ENCODE assay signal across 19 mouse cellular contexts in the genomic region with DNA sequence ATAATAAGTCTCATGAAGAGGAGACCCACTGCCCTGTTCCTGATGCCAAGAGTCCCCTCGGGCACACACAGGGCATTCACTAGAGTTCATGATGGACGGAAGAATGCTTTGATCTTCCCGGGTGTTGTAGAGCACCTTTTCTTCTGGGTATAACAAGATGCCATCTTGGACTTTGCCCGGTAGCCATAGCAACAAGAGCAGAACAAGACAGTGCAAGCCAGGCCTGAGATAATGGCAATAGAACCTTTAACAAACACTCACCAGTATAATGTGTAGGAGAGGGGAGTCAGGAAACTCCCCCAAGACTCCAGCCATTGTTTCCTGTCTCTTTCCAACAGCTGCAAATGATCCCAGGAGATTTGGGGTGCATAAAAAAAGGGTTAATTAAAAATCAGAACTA. TPM values are rescaled to one million over a fixed set of nuclear protein-coding genes. Genes with fewer than 3 reads are reported as not detected.
DNase-seq lines count a peak whose midpoint lies in the region; ATAC-seq lines count a peak whose summit lies in the region.
"Had no signal": no experiment of that assay in that cellular context is flagged by ENCODE, and none has a peak within 500 bp of the region (broad histone marks: within the 10 kb centered on the region; RNA-seq: fewer than 3 reads in every experiment).

No protein-coding gene starts in this region.

- H3K36me3 ChIP-seq in forebrain, embryonic 11.5 days (ENCODE audit: control insufficient read depth, insufficient read depth, low read length) = peaks cover 10% of the 10 kb centered on the region
- H3K36me3 ChIP-seq in forebrain, embryonic 15.5 days = peaks cover 18% of the 10 kb centered on the region; the same call in 1 of the 2 replicates
- peaks cover 25% of the 10 kb centered on the region for H3K36me3 ChIP-seq in kidney, embryonic 14.5 days (ENCODE audit: control insufficient read depth, insufficient read depth, low read length)
- peaks cover 15% of the 10 kb centered on the region for H3K36me3 ChIP-seq in intestine, embryonic 14.5 days (ENCODE audit: control insufficient read depth, insufficient read depth, low read length)
- H3K36me3 ChIP-seq: liver, embryonic 15.5 days had no signal

- no peaks in the 10 kb centered on the region for H3K27me3 ChIP-seq in forebrain, embryonic 11.5 days (ENCODE audit: control insufficient read depth, insufficient read depth, low read length)
- no peaks in the 10 kb centered on the region for H3K27me3 ChIP-seq in forebrain, embryonic 15.5 days
- H3K27me3 ChIP-seq in kidney, embryonic 14.5 days (ENCODE audit: control insufficient read depth, insufficient read depth, low read length) = no peaks in the 10 kb centered on the region
- H3K27me3 ChIP-seq in intestine, embryonic 14.5 days (replicated peaks; ENCODE audit: control insufficient read depth, insufficient read depth, low read length) = no peaks in the 10 kb centered on the region
- H3K27me3 ChIP-seq: heart, embryonic 12.5 days; limb, embryonic 13.5 days had no signal

- H3K27ac ChIP-seq in forebrain, embryonic 11.5 days (ENCODE audit: low read depth, low read length) = no peak overlapping the region
- H3K27ac ChIP-seq in forebrain, embryonic 15.5 days (replicated peaks) = no peak overlapping the region
- no peak overlapping the region for H3K27ac ChIP-seq in kidney, embryonic 14.5 days (ENCODE audit: low read depth, low read length)
- H3K27ac ChIP-seq in intestine, embryonic 14.5 days (ENCODE audit: low read depth) = no peak overlapping the region
- H3K27ac ChIP-seq: limb, embryonic 13.5 days; liver, embryonic 15.5 days had no signal

- no peak for DNase-seq in forebrain, embryonic 11.5 days (ENCODE audit: low spot score)
- peak; percentile 57 for DNase-seq in kidney, adult 11 months
- DNase-seq in intestine, embryonic 14.5 days (ENCODE audit: low spot score) = no peak
- peak; percentile 58 for DNase-seq in kidney, postnatal 10 days
- DNase-seq in cerebellum, adult 11 months = no peak
- no peak for DNase-seq in yolk sac, embryonic 10.5 days (ENCODE audit: low spot score)
- DNase-seq: adrenal gland, postnatal 14 days; cerebellum, adult 9-10 months; gastrocnemius, postnatal 36 days; layer of hippocampus, adult 9-11 months; lung, postnatal 10 days had no signal

- 0 out of 2 replicates have a peak, but pooled peaks have one; percentile 29 for ATAC-seq in forebrain, embryonic 11.5 days (replicated peaks; ENCODE audit: low FRiP score)
- no peak for ATAC-seq in forebrain, embryonic 15.5 days (replicated peaks)
- ATAC-seq in kidney, embryonic 14.5 days (ENCODE audit: low FRiP score, low TSS enrichment) = no peak
- peak; percentile 68; the same call in 1 of the 2 replicates for ATAC-seq in intestine, embryonic 14.5 days (replicated peaks; ENCODE audit: low FRiP score, low TSS enrichment, low read depth)

- 73% methylated on average over 4 of the region's 4 CpGs for WGBS in forebrain, embryonic 11.5 days
- 40% methylated on average over 4 of the region's 4 CpGs for WGBS in forebrain, embryonic 15.5 days
- 81% methylated on average over 4 of the region's 4 CpGs for WGBS in kidney, embryonic 14.5 days
- 78% methylated on average over 4 of the region's 4 CpGs for WGBS in intestine, embryonic 14.5 days

- H3K9me3 ChIP-seq in forebrain, embryonic 11.5 days (ENCODE audit: control insufficient read depth, low read length) = no peaks in the 10 kb centered on the region; the same call in 1 of the 2 replicates
- H3K9me3 ChIP-seq in forebrain, embryonic 15.5 days = no peaks in the 10 kb centered on the region
- H3K9me3 ChIP-seq in kidney, embryonic 14.5 days (ENCODE audit: control insufficient read depth, low read length) = no peaks in the 10 kb centered on the region
- no peaks in the 10 kb centered on the region for H3K9me3 ChIP-seq in intestine, embryonic 14.5 days (ENCODE audit: control insufficient read depth, low read length)
- H3K9me3 ChIP-seq: heart, embryonic 12.5 days; liver, embryonic 15.5 days had no signal

- H3K9ac ChIP-seq in forebrain, embryonic 11.5 days (ENCODE audit: low read length) = no peak overlapping the region
- no peak overlapping the region for H3K9ac ChIP-seq in forebrain, embryonic 15.5 days (replicated peaks)
- no peak overlapping the region for H3K9ac ChIP-seq in kidney, embryonic 14.5 days (ENCODE audit: low read depth, low read length)
- no peak overlapping the region for H3K9ac ChIP-seq in intestine, embryonic 14.5 days (ENCODE audit: low read length)
- H3K9ac ChIP-seq: heart, embryonic 12.5 days; limb, embryonic 13.5 days; liver, embryonic 15.5 days had no signal

- no peak overlapping the region for H3K4me2 ChIP-seq in forebrain, embryonic 11.5 days (ENCODE audit: low read depth, low read length, severe bottlenecking)
- no peak overlapping the region for H3K4me2 ChIP-seq in forebrain, embryonic 15.5 days (replicated peaks)
- H3K4me2 ChIP-seq in kidney, embryonic 14.5 days (replicated peaks; ENCODE audit: low read depth, low read length) = no peak overlapping the region
- 0 out of 2 replicates have a peak overlapping the region, but pooled peaks have one; percentile 3 for H3K4me2 ChIP-seq in intestine, embryonic 14.5 days (ENCODE audit: low read length)
- H3K4me2 ChIP-seq: heart, embryonic 12.5 days; limb, embryonic 13.5 days; liver, embryonic 15.5 days had no signal

- H3K4me1 ChIP-seq in forebrain, embryonic 11.5 days (replicated peaks; ENCODE audit: control insufficient read depth, insufficient read depth, low read length) = no peaks in the 10 kb centered on the region
- peaks cover 31% of the 10 kb centered on the region for H3K4me1 ChIP-seq in forebrain, embryonic 15.5 days
- peaks cover 9% of the 10 kb centered on the region; the same call in 1 of the 2 replicates for H3K4me1 ChIP-seq in kidney, embryonic 14.5 days (ENCODE audit: control insufficient read depth, insufficient read depth, low read length)
- H3K4me1 ChIP-seq in intestine, embryonic 14.5 days (replicated peaks; ENCODE audit: control insufficient read depth, insufficient read depth, low read length) = peaks cover 8% of the 10 kb centered on the region; the same call in 1 of the 2 replicates

- H3K4me3 ChIP-seq in forebrain, embryonic 11.5 days (ENCODE audit: low read depth, low read length) = no peak overlapping the region
- no peak overlapping the region for H3K4me3 ChIP-seq in forebrain, embryonic 15.5 days
- no peak overlapping the region for H3K4me3 ChIP-seq in kidney, embryonic 14.5 days (ENCODE audit: low read length)
- no peak overlapping the region for H3K4me3 ChIP-seq in intestine, embryonic 14.5 days (ENCODE audit: low read depth, low read length)
- H3K4me3 ChIP-seq: erythroblast, embryonic 14.5 days; heart, embryonic 12.5 days; limb, embryonic 13.5 days; liver, embryonic 15.5 days; megakaryocyte, embryonic 14.5 days; myocyte had no signal

RNA-seq across cellular contexts. Expression of gene Hunk, which starts 8.9 kb away (rescaled TPM):
- 17.6 and 19.1 TPM in 2 replicates for polyA plus RNA-seq in forebrain, embryonic 11.5 days (2014; fragmentation: Nextera tagmentation; extraction: Ambion mirVana)
- polyA plus RNA-seq in forebrain, embryonic 15.5 days (2015; fragmentation: Nextera tagmentation; extraction: Ambion mirVana) = 11.8 and 13.6 TPM in 2 replicates
- 10.3 and 16.6 TPM in 2 replicates for polyA plus RNA-seq in kidney, embryonic 14.5 days (2014; fragmentation: Nextera tagmentation; extraction: Ambion mirVana)
- polyA plus RNA-seq in intestine, embryonic 14.5 days (2014; fragmentation: Nextera tagmentation; extraction: Ambion mirVana) = 11.0 and 12.2 TPM in 2 replicates
- polyA plus RNA-seq: erythroblast, embryonic 14.5 days had no signal

Comparison
In these comparisons a context has a peak if more than half of its experiments do, and no peak if none do; other contexts are left out.
1. ATAC-seq: peak in forebrain, embryonic 11.5 days (single experiment) and intestine, embryonic 14.5 days (single experiment); none in forebrain, embryonic 15.5 days (single experiment) and kidney, embryonic 14.5 days (single experiment).
2. DNase-seq: peak in kidney, adult 11 months (single experiment) and kidney, postnatal 10 days (single experiment); none in forebrain, embryonic 11.5 days (single experiment), intestine, embryonic 14.5 days (single experiment), cerebellum, adult 11 months (single experiment) and yolk sac, embryonic 10.5 days (single experiment).